Mouse (Mus musculus) right cerebral cortex, postnatal 36 days (tissue): ENCODE measurements around the gene Mtmr4.

Experiments used
- DNase-seq, 2 experiments: peaks; one replicate each; pipeline ENCODE4 v3.0.0; 2022; ENCODE audit warnings: low spot score in 2 of 2, mixed read lengths in 1 of 2

Mtmr4 gene

DNA sequence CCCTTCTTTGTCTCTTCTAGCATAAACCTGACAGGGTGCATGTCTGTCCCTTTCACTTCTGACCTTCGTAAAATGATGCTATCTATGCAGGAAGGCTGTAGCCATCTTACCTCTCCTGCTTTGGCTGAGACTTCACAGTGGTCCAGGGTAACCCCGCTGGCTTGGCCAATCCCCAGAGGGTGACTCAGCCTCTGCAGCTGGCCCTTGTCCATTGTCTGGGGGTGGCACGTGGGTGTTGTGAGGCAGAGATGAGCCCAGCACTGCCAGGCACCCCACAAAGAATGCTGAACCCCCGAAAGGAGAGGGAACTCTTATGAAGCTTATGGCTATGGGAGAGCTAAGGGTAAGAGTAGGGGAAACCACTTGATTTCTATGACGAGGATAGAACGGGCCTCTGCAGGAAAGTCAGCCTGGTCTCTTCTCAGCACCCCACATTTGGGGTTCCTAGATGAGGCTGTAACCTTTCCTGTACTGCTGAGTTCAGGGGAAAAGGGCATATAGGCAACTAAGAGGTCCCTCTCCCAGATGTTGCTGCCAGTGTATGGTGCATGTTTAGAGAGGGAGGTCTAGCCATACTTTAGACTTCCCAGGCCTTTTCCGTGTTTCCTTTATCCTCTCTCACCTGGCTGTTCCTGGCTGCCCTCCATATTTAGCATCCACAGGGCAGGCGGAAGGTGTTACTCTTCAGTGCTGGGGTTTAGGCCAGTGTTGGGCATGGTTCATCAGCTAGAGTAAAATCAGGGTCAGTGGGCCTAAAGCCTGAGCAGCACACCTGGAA is 9.8 kb upstream of the Mtmr4 start:
- DNase-seq, result peak in 1 of 2 experiments; percentile 49

DNA sequence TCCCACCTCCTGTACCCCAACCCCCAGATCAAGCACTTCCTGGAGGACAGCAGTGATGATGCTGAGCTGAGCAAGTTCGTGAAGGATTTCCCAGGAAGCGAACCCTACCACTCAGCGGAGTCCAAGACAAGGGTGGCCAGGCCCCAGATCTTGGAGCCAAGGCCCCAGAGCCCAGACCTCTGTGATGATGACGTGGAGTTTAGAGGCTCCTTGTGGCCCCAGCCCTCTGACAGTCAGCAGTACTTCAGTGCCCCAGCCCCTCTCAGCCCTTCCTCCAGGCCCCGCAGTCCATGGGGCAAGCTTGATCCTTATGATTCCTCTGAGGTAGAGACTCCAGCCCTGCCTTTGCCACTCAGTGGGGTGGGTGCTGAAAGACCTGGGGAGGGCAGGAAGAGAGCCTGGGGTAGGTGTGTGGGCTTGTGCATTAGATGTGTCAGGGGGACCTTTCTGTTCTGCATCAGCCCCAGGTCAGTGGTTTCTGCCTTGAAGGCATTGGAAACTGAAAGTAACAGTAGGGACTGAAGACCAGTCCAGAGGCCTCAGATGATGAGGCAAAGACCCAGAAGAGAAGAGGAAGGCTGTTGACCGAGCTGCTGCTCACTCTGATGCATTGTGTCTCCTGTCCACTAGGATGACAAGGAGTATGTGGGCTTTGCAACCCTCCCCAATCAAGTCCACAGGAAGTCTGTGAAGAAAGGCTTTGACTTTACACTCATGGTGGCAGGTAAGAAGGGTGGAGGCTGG is 8.5 kb upstream of the Mtmr4 start:
- no peak for DNase-seq

DNA sequence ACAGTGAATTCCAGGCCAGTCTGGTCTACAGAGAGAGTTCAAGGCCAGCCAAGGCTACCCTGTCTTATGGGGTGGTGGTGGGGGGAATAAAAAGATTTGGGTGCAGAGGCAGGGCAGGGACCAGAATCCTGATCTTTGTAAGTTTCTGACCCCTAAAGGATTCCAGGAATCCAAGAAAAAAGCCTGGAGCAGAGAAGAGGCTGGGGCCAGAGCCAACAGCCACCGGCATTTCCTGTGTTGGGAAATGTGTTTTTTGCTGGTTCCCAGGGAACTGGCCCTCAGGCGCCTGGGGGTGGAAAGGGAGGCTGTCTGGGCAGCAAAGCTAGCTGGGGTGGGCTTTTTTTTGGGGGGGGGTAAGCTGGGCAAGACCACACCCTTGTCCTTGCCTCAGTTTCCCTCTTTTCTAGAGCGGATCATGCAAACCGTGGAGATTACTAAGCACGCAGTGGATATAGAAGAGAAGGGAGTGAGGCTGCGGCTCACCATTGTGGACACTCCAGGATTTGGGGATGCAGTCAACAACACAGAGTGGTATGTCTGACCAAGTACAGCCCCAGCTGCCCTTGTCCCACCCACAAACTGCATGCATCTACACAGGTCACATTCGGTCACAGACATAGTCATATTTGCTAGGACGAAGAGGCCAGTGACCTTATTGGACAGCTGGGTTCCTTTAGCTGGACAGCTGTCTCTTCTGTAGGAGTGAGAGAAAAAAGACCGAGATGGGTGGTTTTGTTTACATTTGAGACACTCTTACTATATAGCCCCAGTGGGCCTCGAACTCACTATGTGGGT is 7.1 kb upstream of the Mtmr4 start:
- no peak for DNase-seq

DNA sequence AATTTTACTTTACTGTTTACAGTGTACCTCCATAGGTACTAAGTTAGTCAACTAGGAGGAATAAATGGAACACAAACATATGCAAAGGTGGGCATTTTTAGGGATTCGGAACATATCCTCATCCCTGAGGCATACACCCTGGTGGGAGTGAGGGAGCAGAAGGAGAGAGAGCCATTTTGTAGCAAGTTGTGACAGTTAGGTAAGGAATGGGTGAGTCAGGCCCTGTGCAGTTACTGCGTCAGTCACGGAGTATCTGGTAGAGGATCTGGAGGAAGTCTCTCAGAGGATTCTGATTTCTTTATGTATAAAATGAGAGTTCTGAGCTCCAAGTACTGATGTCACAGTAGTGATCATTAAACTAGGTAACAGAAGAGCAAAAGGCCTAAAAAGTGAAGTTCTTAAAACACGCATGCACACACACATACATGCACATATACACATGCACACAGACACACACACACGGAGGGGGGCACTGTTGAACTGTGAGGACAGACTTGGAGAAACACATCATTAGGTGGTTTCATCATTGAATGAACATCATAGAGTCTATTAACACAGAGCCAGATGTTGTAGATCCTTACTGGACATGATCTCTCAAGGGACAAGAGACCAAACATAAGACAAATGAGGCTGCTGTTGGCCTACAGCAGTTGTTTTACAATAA is 4.6 kb upstream of the Mtmr4 start:
- DNase-seq, result no peak

DNA sequence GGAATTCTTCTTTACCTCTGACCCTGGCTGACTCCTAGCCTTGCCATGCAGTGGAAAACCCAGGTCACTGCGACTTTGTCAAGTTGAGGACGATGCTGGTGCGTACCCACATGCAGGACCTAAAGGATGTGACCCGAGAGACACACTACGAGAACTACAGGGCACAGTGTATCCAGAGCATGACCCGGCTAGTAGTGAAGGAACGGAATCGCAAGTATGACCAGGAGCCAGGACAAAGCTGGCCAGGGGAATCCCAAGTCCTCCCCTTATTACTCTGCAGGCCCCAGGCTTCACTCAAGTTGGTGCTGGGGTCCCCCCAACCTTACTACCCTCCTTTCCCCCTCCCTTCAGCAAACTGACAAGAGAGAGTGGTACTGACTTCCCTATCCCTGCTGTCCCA is 2.4 kb upstream of the Mtmr4 start:
- DNase-seq, result no peak

DNA sequence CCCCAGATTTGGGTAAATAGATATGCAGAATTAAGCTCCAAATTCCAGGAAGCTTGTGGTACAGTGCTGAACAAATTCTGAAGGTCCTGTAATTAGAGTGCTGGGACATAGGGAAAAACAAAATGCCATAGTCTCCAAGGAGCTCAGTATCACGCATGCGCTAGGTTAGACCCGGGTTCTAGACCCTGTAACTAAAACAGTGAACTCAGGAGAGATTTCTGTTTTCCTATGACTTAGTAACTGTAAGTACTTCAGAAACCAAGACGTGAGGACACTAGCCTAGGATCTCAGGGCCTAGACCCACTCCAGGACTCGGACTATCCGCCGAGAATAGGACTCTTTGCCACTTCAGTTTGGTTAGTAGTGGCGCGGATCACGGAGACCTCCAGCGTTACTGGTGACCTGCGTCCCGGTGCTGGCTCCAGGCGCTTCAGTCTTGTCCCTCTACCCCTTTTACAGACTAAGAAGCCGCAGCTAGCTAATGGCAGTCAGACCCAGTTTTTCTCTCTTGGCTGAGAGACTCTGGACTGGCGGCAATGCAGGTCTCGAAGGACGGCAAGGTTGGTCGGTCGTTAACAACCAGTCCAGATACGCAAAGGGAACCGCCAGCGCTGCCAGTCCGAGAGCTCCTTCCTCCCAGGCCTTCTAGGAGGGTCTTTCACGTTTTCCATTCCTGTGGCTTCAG is 979 bp upstream of the Mtmr4 start:
- peak in 1 of 2 experiments; percentile 26 for DNase-seq

DNA sequence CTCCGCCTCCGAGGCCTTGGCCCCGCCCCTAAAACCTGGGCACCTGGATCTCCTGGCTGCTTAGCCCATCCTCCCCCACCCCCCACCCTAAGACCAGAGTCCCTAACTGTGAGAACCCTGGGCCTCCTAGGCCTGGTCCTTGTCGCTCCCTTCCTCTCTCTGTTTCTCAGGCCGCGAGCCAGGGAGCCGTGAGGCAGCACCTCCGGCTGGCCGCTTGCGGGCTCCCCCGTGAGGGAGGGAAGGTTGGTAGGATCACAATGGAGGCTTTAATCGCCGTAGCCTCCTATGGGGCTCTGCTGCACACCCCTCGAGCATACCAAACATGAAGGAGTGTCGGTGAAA is 363 bp downstream of the Mtmr4 start:
- no peak for DNase-seq

DNA sequence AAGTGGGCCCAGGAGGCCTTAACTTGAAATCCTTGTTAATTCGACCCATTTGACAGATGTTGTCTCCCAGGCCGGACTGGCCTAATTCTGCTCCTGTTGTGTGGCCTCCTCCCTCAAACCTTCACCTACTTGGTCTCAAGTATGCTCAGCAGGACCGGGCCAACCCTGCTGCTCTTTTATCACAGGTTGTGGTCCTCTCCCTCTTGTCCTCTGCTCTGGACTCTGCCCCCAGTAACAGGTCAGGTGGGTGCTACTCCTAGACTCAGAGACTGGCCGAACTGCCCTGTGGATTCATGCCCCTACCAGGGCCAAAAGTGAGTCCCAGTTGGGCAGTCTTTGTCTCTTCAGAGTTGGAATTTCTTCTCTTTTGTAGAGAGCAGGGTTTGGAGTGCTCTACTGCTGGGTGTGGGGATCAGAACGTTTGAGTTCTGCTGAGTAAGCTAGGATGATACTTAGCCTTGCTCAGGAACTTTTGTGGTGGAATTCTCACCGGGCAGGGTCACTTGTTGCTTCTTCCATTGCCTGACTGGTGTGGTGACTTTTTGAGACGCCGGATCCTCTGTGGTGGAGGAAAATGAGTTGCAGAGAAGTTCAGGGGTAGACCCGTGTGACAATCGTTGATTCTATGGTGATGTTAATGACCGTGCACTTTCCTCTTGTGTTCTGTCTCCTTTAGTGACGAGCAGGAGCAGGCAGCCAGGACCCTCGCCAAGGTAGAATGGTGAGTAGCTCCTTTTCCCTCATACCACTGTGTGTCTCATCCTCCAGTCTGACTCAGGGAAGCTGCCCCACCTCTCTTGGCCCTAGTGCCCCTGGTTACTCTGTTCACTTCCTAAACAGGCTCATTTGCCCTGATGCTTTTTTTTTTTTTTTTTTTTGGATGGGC is 994 bp downstream of the Mtmr4 start:
- no peak for DNase-seq

DNA sequence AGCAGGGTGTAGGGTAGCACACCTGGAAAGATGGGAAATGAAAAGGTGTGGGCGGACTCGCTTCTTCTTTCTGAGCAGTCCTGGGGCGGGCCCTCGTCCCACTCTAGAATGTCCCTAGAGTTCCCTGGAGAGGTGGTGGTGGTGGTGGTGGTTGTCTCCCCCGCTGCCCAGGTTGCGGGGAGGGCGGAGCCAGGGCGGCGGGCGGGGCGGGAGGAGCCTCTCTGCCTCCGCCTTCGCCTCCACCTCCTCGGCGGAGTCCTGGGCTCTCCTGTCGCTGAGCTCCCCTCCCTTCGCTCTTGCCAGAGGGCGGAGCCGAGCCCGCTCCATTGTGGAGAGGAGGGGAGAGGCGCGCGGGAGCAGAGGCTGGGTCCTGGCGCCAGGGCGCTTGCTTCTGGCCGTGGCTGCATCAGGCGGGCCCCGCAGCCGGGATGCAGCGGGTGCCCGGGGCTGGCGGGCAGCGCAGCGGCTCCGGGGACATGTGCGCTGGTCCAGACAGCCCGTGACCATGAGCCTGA is 3.4 kb downstream of the Mtmr4 start:
- DNase-seq, result peak; percentile 84 to 86

DNA sequence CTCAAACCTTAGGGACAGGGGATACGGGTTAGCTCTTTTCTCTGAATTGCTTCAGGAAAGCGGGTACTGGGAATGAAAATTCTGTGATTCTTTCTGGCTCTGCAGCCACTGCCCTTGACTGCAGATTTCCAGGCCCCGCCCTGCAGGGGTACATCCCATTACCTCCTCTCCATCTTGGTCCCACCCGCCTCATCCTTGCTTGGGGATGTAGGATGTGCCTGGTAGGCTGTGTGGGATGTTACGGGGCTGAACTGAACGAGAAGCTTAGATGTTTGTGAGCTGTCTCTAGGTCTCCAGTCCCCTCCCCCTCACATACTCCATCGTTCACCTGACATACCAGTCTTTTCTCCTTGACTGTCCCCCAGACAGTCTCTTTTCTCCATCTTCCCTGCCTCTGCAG is 4.0 kb downstream of the Mtmr4 start:
- no peak for DNase-seq

DNA sequence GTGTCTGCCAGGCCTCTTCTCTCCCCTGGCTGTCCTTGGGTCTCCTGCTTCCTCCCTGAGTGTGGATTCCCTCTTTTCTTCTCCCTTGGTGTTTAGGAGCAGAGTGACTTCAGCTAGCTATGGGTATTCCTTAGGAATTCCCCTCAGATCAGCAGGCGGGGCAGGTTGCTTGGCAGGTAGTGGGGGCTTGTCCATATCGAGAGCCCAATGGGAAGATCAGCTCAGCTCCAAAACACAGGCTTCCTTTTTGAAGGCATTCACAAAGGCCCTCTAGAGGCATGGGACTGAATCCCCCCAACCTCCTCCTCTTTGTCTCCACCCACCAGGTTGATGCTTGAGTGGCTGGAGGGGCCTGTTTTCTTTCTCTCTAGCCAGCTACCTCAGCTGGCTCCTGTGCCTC is 4.5 kb downstream of the Mtmr4 start:
- no peak for DNase-seq

DNA sequence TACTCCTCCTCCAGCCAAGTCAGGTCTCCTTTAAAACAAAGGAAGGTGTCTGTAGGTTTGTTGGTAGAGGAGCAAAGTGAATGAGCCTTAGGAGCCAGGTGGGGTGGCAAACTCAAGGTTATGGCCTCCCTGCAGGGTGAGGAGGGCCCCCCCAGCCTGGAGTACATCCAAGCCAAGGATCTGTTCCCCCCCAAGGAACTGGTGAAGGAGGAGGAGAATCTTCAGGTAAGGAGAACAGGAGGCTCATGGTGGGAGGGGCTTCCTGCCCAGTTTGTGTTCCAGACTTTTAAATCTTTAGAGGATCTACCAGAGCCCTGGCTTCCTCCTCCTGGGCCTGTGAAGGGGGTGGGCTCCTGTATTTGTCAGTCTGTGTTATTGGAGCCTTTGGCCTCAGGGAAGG is 5.1 kb downstream of the Mtmr4 start:
- DNase-seq, result no peak

DNA sequence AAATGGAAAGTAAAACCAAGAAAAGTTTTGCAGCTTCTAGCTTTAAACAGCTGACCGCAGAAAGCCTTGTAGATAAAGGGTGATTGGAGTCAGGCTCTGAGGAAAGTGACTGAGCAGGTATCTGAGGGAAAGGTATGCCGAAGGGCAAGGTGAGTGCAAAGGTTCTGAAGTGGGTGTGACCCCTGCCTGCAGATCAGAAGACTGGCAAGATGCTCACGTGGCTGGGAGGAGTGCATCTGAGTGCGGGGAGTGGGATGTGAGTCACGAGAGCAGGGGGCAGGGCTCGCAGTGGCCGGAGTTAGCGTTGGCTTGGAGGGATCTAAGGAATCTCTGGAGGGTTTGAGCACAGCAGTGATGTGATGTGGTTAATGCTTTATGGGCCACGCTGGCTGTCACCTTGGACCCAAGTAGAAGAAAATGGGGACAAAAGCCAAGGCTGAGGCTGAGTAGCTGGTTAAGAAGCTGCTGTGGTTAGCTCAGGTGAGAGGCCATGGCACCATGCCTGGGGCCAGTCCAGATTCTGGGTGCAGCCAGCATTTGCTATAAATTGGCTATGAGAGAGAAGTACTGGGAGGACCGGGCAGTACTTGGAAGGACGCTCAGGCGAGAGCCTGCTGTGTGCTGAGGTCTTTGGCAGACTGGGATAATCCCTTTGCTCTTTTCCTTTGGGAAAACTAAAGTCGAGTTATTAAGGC is 7.6 kb downstream of the Mtmr4 start:
- no peak for DNase-seq

DNA sequence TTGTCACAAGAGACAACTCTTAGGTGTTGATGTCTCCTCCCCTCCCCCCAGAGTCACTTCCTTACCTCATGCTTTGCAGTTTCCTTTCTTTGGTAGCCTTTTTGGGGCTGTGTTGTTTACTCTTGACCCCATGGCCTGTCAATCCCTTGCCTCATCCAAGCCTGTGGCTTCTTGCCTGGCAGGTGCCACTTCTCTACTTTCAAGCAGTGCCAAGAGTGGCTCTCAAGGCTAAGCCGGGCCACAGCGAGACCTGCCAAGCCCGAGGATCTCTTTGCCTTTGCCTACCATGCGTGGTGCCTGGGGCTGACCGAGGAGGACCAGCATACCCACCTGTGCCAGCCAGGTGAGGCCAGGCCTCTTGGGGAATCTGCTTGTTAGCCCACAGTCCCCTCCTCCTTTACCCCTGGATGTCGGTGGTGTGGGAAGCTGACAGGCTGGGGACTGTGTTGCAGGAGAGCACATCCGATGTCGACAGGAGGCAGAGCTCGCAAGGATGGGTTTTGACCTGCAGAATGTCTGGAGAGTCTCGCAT is 8.4 kb downstream of the Mtmr4 start:
- DNase-seq, result no peak

DNA sequence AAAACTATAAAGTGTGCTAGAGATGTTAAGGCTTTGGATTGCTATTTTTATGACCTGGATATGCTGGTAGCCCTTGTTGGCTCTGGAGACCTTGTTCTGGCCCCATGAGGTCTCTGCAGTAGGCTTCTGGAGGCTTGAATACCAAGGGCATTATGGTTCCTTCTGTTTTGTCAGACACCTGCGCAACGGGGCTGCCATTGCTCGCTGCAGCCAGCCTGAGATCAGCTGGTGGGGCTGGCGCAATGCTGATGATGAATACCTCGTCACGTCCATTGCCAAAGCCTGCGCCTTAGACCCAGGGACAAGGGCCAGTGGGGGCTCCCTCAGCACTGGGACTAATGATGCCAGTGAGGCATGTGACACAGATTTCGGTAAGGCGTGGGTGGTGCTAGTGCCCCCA is 10.3 kb downstream of the Mtmr4 start:
- no peak for DNase-seq

DNA sequence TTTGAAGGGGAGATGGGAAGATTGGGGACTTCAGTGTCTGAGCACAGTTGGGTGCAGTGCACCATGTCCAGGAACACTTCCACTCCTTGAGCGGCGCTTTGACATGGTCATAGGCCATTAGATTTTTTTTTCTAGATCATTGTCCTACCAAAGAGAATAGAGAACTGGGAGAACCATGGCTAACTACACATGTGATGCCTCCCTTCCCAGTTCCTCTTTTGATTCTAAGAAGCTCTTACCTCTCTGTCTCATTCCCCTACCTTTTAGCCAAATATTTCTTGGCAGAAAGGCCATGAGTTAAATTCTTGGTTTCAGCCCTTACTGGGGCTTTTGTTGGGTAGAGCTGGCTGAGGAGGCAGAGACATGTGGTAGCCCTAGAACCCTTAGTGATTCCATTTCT is 11.6 kb downstream of the Mtmr4 start:
- no peak for DNase-seq

DNA sequence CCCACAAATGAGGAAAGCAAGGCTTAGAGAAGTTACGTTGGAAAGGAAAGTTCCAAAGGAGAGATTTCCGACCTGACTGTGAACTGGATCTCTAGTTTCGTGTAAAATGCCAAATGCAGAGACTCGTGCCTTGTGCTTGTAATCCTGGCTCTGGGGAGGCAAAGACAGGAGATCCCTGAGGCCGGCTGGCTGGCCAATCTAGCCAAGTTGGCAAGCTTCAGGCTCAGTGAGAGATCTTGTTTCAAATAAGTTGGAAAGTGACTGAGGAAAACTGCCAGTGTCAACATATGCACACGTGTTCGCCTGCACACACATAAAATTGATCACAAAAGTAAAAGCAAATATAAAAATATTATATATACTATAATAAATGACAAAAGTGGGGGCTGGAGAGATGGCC is 17.3 kb downstream of the Mtmr4 start:
- DNase-seq, result no peak

DNA sequence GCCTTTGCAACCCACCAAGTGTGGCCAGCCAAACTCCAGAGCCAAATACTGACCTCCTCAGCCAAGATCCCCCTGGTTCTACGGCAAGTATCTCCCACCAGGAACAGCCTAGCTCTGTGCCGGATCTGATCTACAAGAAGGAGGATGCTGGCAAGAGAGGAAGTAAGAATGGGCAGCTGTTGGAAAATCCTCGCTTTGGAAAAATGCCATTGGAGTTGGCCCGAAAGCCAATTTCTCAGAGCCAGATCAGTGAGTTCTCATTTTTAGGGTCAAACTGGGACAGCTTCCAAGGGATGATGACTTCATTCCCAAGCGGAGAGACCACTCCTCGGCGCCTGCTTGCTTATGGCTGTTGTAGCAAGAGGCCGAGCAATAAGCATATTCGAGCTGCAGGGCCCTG is 19.6 kb downstream of the Mtmr4 start:
- no peak for DNase-seq

DNA sequence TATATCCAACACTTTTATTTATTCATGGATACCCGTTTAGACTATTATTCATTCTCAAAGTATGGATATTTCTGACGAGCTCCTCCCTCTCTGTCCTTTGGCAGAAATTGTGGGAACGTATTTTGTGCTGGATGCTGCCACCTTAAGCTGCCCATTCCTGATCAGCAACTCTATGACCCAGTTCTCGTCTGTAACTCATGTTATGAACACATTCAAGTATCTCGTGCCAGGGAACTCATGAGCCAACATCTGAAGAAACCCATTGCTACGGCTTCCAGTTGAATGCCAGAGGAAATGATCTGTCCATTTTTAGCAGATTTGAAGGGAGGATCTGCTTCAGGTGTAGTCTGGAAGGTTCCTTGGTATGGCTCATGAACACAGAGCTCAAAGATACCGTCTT is 22.0 kb downstream of the Mtmr4 start:
- no peak for DNase-seq
